Mouse (Mus musculus): ENCODE measurements around the gene Use1. TPM values are rescaled to one million over a fixed set of nuclear protein-coding genes. Genes with fewer than 3 reads are reported as not detected.

The Use1 gene
- polyA plus RNA-seq, 1 experiment: not detected

DNA sequence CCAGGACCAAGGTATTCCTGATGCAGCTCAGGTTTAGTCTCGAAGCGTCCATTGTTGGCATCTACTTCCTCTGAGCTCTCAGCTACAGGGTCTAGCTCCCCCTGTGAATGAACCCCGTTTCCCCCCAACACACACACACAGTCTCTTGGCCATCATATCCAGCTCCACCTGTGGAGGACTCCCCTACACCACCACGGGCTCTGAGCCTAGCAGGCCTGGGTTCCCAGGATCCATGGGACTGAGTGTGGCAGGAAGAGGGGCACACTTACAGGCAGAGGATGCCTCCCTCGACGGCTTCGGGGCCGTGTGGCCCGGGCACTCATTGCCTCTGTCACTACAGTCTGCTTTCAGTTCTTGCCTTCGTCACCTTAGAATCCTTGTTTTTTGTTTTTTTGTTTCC lies 28.4 kb downstream of the Use1 start:
- H3K27ac ChIP-seq (ENCODE audit: insufficient read depth, low read depth, low read length): no peak overlapping the region
- TF ChIP-seq POLR2A (IDR thresholded peaks at IDR 0.05; ENCODE audit: insufficient read depth, low read depth, low read length): no peak
- TF ChIP-seq CTCF (IDR thresholded peaks at IDR 0.05; ENCODE audit: insufficient read depth, low read depth, low read length): no peak
- WGBS: 85% methylated on average over 10 of the region's 10 CpGs
- H3K4me1 ChIP-seq (ENCODE audit: control insufficient read depth, insufficient read depth, low read length): peaks cover 9% of the 10 kb centered on the region
- no peak overlapping the region; the same call in 1 of the 2 replicates for H3K4me3 ChIP-seq (ENCODE audit: insufficient read depth, low read depth, low read length)

DNA sequence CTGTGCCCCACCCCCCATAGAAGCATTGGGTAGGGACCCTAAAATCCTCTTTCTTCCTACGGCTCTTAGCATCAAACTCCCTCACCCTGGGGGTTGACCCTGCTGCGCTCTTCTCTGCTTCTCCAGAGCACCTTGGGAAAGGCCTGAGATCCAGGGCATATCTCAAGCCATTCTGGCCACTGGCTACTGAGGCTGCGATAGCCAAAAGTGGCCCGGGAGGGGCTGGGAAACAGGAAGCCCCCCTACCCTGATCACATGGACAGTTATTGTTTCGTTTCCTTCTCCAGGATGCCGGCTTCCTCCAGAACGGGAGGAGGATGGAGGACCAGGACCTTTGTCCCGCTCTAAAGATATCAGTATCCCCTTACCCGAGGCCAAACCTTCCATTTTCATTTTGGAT lies 29.0 kb downstream of the Use1 start, which contains the start of gene Ushbp1:
Gene Ushbp1 (minus strand): TSS at position 174 of the 400 bp plus-strand sequence.
- Histone ChIP-seq H3K4me3 (ENCODE audit: insufficient read depth, low read depth, low read length) (peak within 1 kb of the TSS; percentile 18), H3K27ac (ENCODE audit: insufficient read depth, low read depth, low read length) (peak within 1 kb of the TSS; percentile 26), H3K4me1 (ENCODE audit: control insufficient read depth, insufficient read depth, low read length) (peaks cover 9% of the 10 kb centered on the region)
- WGBS: 84% methylated on average over 9 of the region's 9 CpGs
- no peak for TF ChIP-seq CTCF (IDR thresholded peaks at IDR 0.05; ENCODE audit: insufficient read depth, low read depth, low read length)
- no peak for TF ChIP-seq POLR2A (IDR thresholded peaks at IDR 0.05; ENCODE audit: insufficient read depth, low read depth, low read length)

DNA sequence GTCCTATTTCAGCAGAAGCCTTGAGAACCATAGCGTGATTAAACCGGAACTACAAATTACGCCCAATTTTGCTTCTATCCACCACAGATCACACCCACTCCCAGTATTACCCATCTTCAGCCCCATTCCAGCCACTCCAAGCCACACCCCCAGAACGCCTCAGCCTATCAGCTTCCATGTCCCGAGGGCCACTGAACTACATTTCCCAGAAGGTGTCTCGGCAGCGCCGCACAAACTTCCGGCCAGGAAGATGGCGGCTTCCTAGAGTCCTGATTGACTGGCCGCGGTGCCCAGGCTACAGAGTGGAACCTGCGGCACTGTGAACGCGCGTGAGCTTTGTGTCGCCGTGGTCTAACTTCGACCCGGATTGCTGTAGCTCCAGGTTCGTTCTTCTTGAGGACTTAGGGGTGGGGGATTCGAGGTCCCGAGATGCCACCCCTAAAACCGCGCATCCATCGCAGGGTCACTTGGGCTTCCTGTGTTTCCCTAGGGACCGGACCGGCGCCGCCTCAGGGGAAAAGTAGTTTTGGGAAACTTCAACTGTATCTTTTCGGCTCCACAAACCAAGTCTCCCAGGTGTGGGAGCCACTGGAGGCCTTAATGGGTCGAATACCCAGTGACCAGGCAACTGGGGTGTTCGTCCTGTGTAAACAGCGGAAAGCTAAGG lies 30.1 kb downstream of the Use1 start, which contains the start of gene Babam1:
Gene Babam1 (plus strand): TSS at position 223 of the 667 bp plus-strand sequence.
- Histone ChIP-seq H3K4me3 (ENCODE audit: insufficient read depth, low read depth, low read length) (peak within 1 kb of the TSS; percentile 78), H3K4me1 (ENCODE audit: control insufficient read depth, insufficient read depth, low read length) (peaks cover 9% of the 10 kb centered on the region), H3K27ac (ENCODE audit: insufficient read depth, low read depth, low read length) (peak within 1 kb of the TSS; percentile 57)
- TF ChIP-seq CTCF (IDR thresholded peaks at IDR 0.05; ENCODE audit: insufficient read depth, low read depth, low read length): no peak
- peak; percentile 69 for TF ChIP-seq POLR2A (IDR thresholded peaks at IDR 0.05; ENCODE audit: insufficient read depth, low read depth, low read length)
- under 1% methylated on average over 34 of the region's 34 CpGs for WGBS

DNA sequence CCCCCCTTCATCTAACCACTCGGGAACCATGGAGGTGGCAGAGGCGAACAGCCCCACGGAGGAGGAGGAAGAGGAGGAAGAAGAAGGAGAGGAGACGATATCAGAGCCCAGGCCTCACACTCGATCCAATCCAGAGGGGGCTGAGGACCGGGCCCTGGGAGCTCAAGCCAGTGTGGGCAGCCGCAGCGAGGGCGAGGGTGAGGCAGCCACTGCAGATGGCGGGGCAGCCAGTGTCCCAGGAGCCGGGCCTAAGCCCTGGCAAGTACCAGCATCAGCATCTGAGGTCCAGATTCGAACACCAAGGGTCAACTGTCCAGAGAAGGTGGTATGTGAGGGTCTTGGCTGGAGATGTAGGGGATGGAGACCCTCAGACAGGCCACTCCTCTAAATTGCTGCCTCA lies 31.1 kb downstream of the Use1 start:
- Histone ChIP-seq H3K4me3 (ENCODE audit: insufficient read depth, low read depth, low read length) (0 out of 2 replicates have a peak overlapping the region, but pooled peaks have one; percentile 2), H3K4me1 (ENCODE audit: control insufficient read depth, insufficient read depth, low read length) (peaks cover 9% of the 10 kb centered on the region)
- 78% methylated on average over 12 of the region's 12 CpGs for WGBS

GRCm38 (mm10) chr8:71400826-71401225 lies 34.2 kb downstream of the Use1 start:
- H3K4me1 ChIP-seq (ENCODE audit: control insufficient read depth, insufficient read depth, low read length): peaks cover 17% of the 10 kb centered on the region
- no peak for TF ChIP-seq POLR2A (IDR thresholded peaks at IDR 0.05; ENCODE audit: insufficient read depth, low read depth, low read length)
- TF ChIP-seq CTCF (IDR thresholded peaks at IDR 0.05; ENCODE audit: insufficient read depth, low read depth, low read length): no peak
- no peak overlapping the region for H3K4me3 ChIP-seq (ENCODE audit: insufficient read depth, low read depth, low read length)
- WGBS: 95% methylated on average over 2 of the region's 2 CpGs
- no peak overlapping the region for H3K27ac ChIP-seq (ENCODE audit: insufficient read depth, low read depth, low read length)

More for the DNA sequence above, 31.1 kb downstream of the Use1 start:
- TF ChIP-seq POLR2A (IDR thresholded peaks at IDR 0.05; ENCODE audit: insufficient read depth, low read depth, low read length): no peak
- TF ChIP-seq CTCF (IDR thresholded peaks at IDR 0.05; ENCODE audit: insufficient read depth, low read depth, low read length): no peak
- H3K27ac ChIP-seq (ENCODE audit: insufficient read depth, low read depth, low read length): no peak overlapping the region

GRCm38 (mm10) chr8:71401454-71401853 lies 34.8 kb downstream of the Use1 start:
- Histone ChIP-seq H3K27ac (ENCODE audit: insufficient read depth, low read depth, low read length) (no peak overlapping the region), H3K4me1 (ENCODE audit: control insufficient read depth, insufficient read depth, low read length) (peaks cover 19% of the 10 kb centered on the region)
- no peak for TF ChIP-seq CTCF (IDR thresholded peaks at IDR 0.05; ENCODE audit: insufficient read depth, low read depth, low read length)
- TF ChIP-seq POLR2A (IDR thresholded peaks at IDR 0.05; ENCODE audit: insufficient read depth, low read depth, low read length): no peak

DNA sequence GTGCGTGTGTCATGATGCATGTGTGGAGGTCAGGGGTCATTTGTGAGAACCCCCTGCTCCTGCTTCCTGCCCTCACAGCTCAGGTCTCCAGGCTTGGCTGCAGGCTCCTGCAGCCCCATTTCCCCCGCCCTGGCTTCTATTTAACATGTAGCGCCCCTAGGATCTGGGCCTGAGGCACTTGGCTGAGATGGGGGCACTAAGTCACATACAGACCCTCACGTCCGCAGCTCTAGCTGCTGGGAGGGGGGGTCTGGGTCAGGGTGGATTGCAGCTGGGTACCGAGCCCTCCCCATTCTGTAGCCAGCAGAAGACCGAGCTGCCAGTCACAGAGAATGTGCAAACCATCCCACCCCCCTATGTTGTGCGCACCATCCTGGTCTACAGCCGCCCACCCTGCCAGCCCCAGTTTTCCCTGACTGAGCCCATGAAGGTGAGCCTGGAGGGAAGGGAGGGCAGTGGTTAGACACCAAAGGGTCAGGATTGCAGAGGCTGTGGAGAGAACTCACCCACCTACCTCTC lies 35.9 kb downstream of the Use1 start:
- TF ChIP-seq CTCF (IDR thresholded peaks at IDR 0.05; ENCODE audit: insufficient read depth, low read depth, low read length): no peak
- TF ChIP-seq POLR2A (IDR thresholded peaks at IDR 0.05; ENCODE audit: insufficient read depth, low read depth, low read length): no peak
- Histone ChIP-seq H3K27ac (ENCODE audit: insufficient read depth, low read depth, low read length) (no peak overlapping the region), H3K4me3 (ENCODE audit: insufficient read depth, low read depth, low read length) (no peak overlapping the region), H3K4me1 (ENCODE audit: control insufficient read depth, insufficient read depth, low read length) (peaks cover 21% of the 10 kb centered on the region)
- 87% methylated on average over 9 of the region's 9 CpGs for WGBS

More at GRCm38 (mm10) chr8:71401454-71401853, 34.8 kb downstream of the Use1 start:
- H3K4me3 ChIP-seq (ENCODE audit: insufficient read depth, low read depth, low read length): no peak overlapping the region

DNA sequence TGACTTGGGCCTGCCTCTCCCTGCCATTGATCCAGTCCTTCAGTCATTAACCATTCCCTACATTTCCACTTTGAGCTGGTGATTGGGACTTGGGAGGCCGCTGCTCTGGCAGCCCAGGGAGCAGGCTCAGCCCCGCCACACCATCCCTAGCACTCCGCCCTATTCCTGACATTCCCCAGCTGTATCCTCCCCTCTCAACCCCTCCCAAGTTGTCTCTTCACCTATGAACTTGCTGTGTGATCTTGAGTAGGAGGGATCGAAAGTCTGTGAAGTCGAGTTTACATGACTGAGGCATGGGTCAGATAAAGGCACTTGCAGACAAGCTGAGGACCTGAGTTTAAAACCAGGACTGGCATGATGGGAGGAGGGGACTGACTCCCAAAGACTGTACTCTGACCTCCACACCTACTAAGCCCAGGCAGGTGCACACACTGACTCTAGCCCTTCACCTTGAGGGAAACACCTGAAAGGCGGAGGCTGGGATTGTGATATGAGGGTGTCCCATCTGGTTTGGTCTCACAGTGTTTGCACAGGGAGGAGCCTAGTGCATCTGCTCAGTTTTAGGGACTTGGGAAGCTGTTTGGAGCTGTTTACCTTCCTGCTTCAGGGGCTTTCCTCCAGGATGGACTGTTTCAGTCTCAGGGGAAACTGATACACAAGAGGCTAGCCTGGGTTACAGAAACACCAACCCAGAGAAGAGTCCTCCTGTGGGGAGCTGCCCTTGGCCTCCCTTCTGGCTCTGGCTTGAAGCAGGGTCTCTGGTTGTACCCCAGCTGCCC lies 36.6 kb downstream of the Use1 start:
- WGBS: 91% methylated on average over 6 of the region's 6 CpGs
- H3K27ac ChIP-seq (ENCODE audit: insufficient read depth, low read depth, low read length): no peak overlapping the region
- TF ChIP-seq CTCF (IDR thresholded peaks at IDR 0.05; ENCODE audit: insufficient read depth, low read depth, low read length) (no peak), POLR2A (IDR thresholded peaks at IDR 0.05; ENCODE audit: insufficient read depth, low read depth, low read length) (no peak)

DNA sequence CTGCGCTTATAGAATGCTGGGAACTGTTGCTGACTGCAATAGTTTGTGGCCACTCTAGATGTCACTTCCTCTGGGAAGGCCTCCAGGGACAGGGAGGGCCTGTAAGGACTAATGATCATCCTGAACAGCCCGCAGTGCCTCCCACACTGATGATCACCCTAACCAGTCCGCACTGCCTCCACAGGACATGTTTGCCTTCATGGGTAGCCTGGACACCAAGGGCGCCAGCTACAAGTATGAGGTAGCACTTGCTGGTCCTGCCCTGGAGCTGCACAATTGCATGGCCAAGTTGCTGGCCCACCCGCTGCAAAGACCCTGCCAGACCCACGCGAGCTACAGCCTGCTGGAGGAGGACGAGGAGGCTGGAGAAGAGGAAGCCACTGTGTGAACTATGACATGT lies 37.4 kb downstream of the Use1 start:
- peaks cover 18% of the 10 kb centered on the region for H3K4me1 ChIP-seq (ENCODE audit: control insufficient read depth, insufficient read depth, low read length)
- no peak for TF ChIP-seq CTCF (IDR thresholded peaks at IDR 0.05; ENCODE audit: insufficient read depth, low read depth, low read length)
- TF ChIP-seq POLR2A (IDR thresholded peaks at IDR 0.05; ENCODE audit: insufficient read depth, low read depth, low read length): no peak
- no peak overlapping the region for H3K27ac ChIP-seq (ENCODE audit: insufficient read depth, low read depth, low read length)
- WGBS: 87% methylated on average over 8 of the region's 8 CpGs
- no peak overlapping the region for H3K4me3 ChIP-seq (ENCODE audit: insufficient read depth, low read depth, low read length)

More for the DNA sequence above, 36.6 kb downstream of the Use1 start:
- Histone ChIP-seq H3K4me1 (ENCODE audit: control insufficient read depth, insufficient read depth, low read length) (peaks cover 18% of the 10 kb centered on the region), H3K4me3 (ENCODE audit: insufficient read depth, low read depth, low read length) (no peak overlapping the region)
